Mouse (Mus musculus) MEL (cell line): ENCODE data around the gene Mcu. TPM values are rescaled to one million over a fixed set of nuclear protein-coding genes. Genes with fewer than 3 reads are reported as not detected.

Experiments
- DNase-seq: peaks from one replicate; pipeline ENCODE4 v3.0.0; 2011; ENCODE audit warnings: low read depth, low spot score
- H3K27ac ChIP-seq: 2 replicates; pipeline ENCODE4 v1.5.1; 2012; ENCODE audit warnings: low read depth, mild to moderate bottlenecking, control low read depth, low read length, moderate library complexity; ENCODE audit not compliant: control insufficient read depth
- H3K27me3 ChIP-seq, 2 experiments: fragments of 150-350 bp in 1 of 2; sonication (generic) in 1 of 2; 2 replicates each; pipeline ENCODE4 v1.6.1; 2012; ENCODE audit warnings: low read length in 2 of 2, mild to moderate bottlenecking in 2 of 2, improper control_type of control experiment in 1 of 2, moderate library complexity in 1 of 2; ENCODE audit not compliant: insufficient read depth in 2 of 2, control insufficient read depth in 1 of 2
- H3K36me3 ChIP-seq, 2 experiments: 2 replicates each; pipeline ENCODE4 v1.6.1; 2012 to 2014; ENCODE audit warnings: low read length in 2 of 2, improper control_type of control experiment in 1 of 2, inconsistent platforms in 1 of 2, mild to moderate bottlenecking in 1 of 2; ENCODE audit not compliant: insufficient read depth in 2 of 2, control insufficient read depth in 1 of 2
- H3K4me1 ChIP-seq, 2 experiments: fragments of 150-350 bp in 1 of 2; sonication (generic) in 1 of 2; 2 replicates each; pipeline ENCODE4 v1.6.1; 2012; ENCODE audit warnings: low read length in 2 of 2, improper control_type of control experiment in 1 of 2, mild to moderate bottlenecking in 1 of 2; ENCODE audit not compliant: insufficient read depth in 2 of 2, control insufficient read depth in 1 of 2
- H3K4me3 ChIP-seq, 2 experiments: fragments of 150-350 bp in 1 of 2; sonication (generic) in 1 of 2; 2 replicates each; pipeline ENCODE4 v1.5.1; 2012; ENCODE audit warnings: low read depth in 2 of 2, low read length in 2 of 2, mild to moderate bottlenecking in 2 of 2, moderate library complexity in 2 of 2, control low read depth in 1 of 2, improper control_type of control experiment in 1 of 2; ENCODE audit not compliant: control insufficient read depth in 1 of 2, insufficient read depth in 1 of 2
- H3K79me2 ChIP-seq: 2 replicates; pipeline ENCODE4 v1.6.1; 2012; ENCODE audit warnings: mild to moderate bottlenecking, low read length, moderate library complexity; ENCODE audit not compliant: control insufficient read depth, poor library complexity, insufficient read depth
- H3K9ac ChIP-seq: 2 replicates; pipeline ENCODE4 v1.6.1; 2012; ENCODE audit warnings: low read depth, mild to moderate bottlenecking, control low read depth, low read length, moderate library complexity; ENCODE audit not compliant: control insufficient read depth, poor library complexity, severe bottlenecking
- H3K9me3 ChIP-seq: fragments of 150-350 bp; sonication (generic); replicated peaks from 2 replicates; pipeline ENCODE4 v1.6.1; 2012; ENCODE audit warnings: mild to moderate bottlenecking, low read length, improper control_type of control experiment, moderate library complexity; ENCODE audit not compliant: insufficient read depth
- BHLHE40 ChIP-seq: IDR thresholded peaks from 2 replicates; pipeline ENCODE4 v1.6.1; 2012; ENCODE audit warnings: low read depth, mild to moderate bottlenecking, inconsistent platforms, low read length, improper control_type of control experiment, borderline replicate concordance
- CHD1 ChIP-seq: IDR thresholded peaks from 2 replicates; pipeline ENCODE4 v1.6.1; 2012; ENCODE audit warnings: low read depth, mild to moderate bottlenecking, inconsistent platforms, low read length, improper control_type of control experiment
- CTCF ChIP-seq, 3 experiments: IDR thresholded peaks in 2 of 3; conservative IDR thresholded peaks in 1 of 3; 2 replicates each; pipeline ENCODE4 v1.5.1; 2011 to 2012; ENCODE audit warnings: low read length in 3 of 3, low read depth in 2 of 3, mild to moderate bottlenecking in 2 of 3, improper control_type of control experiment in 1 of 3, inconsistent platforms in 1 of 3, mixed read lengths in 1 of 3, moderate library complexity in 1 of 3; ENCODE audit not compliant: control insufficient read depth in 1 of 3, insufficient read depth in 1 of 3, poor library complexity in 1 of 3, severe bottlenecking in 1 of 3
- E2F4 ChIP-seq: IDR thresholded peaks from 2 replicates; pipeline ENCODE4 v1.6.1; 2011; ENCODE audit warnings: low read depth, low read length, improper control_type of control experiment, borderline replicate concordance
- ELF1 ChIP-seq: IDR thresholded peaks from 2 replicates; pipeline ENCODE4 v1.6.1; 2014; ENCODE audit warnings: low read depth, mild to moderate bottlenecking, inconsistent platforms, low read length, improper control_type of control experiment, moderate library complexity
- ETS1 ChIP-seq: IDR thresholded peaks from 2 replicates; pipeline ENCODE4 v1.6.1; 2012; ENCODE audit warnings: low read depth, mild to moderate bottlenecking, inconsistent platforms, low read length, improper control_type of control experiment, moderate library complexity
- GABPA ChIP-seq: IDR thresholded peaks from 2 replicates; pipeline ENCODE4 v1.6.1; 2012; ENCODE audit warnings: low read depth, mild to moderate bottlenecking, inconsistent platforms, low read length, improper control_type of control experiment, moderate library complexity
- GATA1 ChIP-seq: IDR thresholded peaks from 2 replicates; pipeline ENCODE4 v1.6.1; 2011; ENCODE audit warnings: low read depth, low read length, improper control_type of control experiment
- HCFC1 ChIP-seq: IDR thresholded peaks from 2 replicates; pipeline ENCODE4 v1.6.1; 2012; ENCODE audit warnings: low read depth, mild to moderate bottlenecking, inconsistent platforms, low read length, improper control_type of control experiment, moderate library complexity
- JUND ChIP-seq: IDR thresholded peaks from 2 replicates; pipeline ENCODE4 v1.6.1; 2011; ENCODE audit warnings: low read depth, mild to moderate bottlenecking, improper control_type of control experiment, low read length
- KAT2A ChIP-seq: conservative IDR thresholded peaks from 2 replicates; pipeline ENCODE4 v1.6.1; 2012; ENCODE audit warnings: low read depth, low read length, improper control_type of control experiment, inconsistent platforms
- MAX ChIP-seq: IDR thresholded peaks from 2 replicates; pipeline ENCODE4 v1.6.1; 2011; ENCODE audit warnings: low read length, improper control_type of control experiment
- MXI1 ChIP-seq: IDR thresholded peaks from 2 replicates; pipeline ENCODE4 v1.6.1; 2011; ENCODE audit warnings: mild to moderate bottlenecking, low read depth, low read length, improper control_type of control experiment
- MYC ChIP-seq: IDR thresholded peaks from 2 replicates; pipeline ENCODE4 v1.6.1; 2011; ENCODE audit warnings: low read depth, mild to moderate bottlenecking, low read length, improper control_type of control experiment, moderate library complexity
- NELFE ChIP-seq: IDR thresholded peaks from 2 replicates; pipeline ENCODE4 v1.6.1; 2011; ENCODE audit warnings: low read depth, low read length, improper control_type of control experiment
- NRF1 ChIP-seq: IDR thresholded peaks from 2 replicates; pipeline ENCODE4 v1.6.1; 2014; ENCODE audit warnings: low read depth, mild to moderate bottlenecking, inconsistent platforms, low read length, improper control_type of control experiment, moderate library complexity; ENCODE audit not compliant: poor library complexity, insufficient read depth, severe bottlenecking
- POLR2A ChIP-seq, 2 experiments: IDR thresholded peaks; 2 replicates each; pipeline ENCODE4 v1.6.1; 2011 to 2012; ENCODE audit warnings: low read length in 2 of 2, mild to moderate bottlenecking in 2 of 2, control low read depth in 1 of 2, improper control_type of control experiment in 1 of 2, low read depth in 1 of 2, moderate library complexity in 1 of 2; ENCODE audit not compliant: control insufficient read depth in 1 of 2, insufficient read depth in 1 of 2, poor library complexity in 1 of 2
- RCOR1 ChIP-seq: IDR thresholded peaks from 2 replicates; pipeline ENCODE4 v1.6.1; 2012; ENCODE audit warnings: low read depth, mild to moderate bottlenecking, inconsistent platforms, low read length, improper control_type of control experiment
- SIN3A ChIP-seq: IDR thresholded peaks from 2 replicates; pipeline ENCODE4 v1.6.1; 2012; ENCODE audit warnings: low read length, improper control_type of control experiment, inconsistent platforms
- SMC3 ChIP-seq: IDR thresholded peaks from 2 replicates; pipeline ENCODE4 v1.6.1; 2011; ENCODE audit warnings: low read depth, low read length, improper control_type of control experiment
- UBTF ChIP-seq: IDR thresholded peaks from 2 replicates; pipeline ENCODE4 v1.6.1; 2012; ENCODE audit warnings: low read depth, mild to moderate bottlenecking, inconsistent platforms, low read length, improper control_type of control experiment, moderate library complexity, borderline replicate concordance; ENCODE audit not compliant: insufficient read depth
- ZMIZ1 ChIP-seq: IDR thresholded peaks from 2 replicates; pipeline ENCODE4 v1.6.1; 2012; ENCODE audit warnings: low read depth, mild to moderate bottlenecking, inconsistent platforms, low read length, improper control_type of control experiment, moderate library complexity
- polyA plus RNA-seq, 2 experiments: library from polyadenylated mRNA; stranded (reverse) in 1 of 2; unstranded in 1 of 2; fragments of >175 nt in 1 of 2; fragments of >200 nt in 1 of 2; gene quantifications; 2 replicates each; pipeline versions ENCODE4 v1.2.1 to v1.2.4; 2012; ENCODE audit warnings: low replicate concordance in 2 of 2, low read depth in 1 of 2; ENCODE audit not compliant: insufficient read length in 2 of 2, insufficient read depth in 1 of 2, missing spikeins in 1 of 2
- total RNA-seq: library from RNA; depleted of rRNA; stranded (reverse); fragments of 300-350 nt; gene quantifications from 2 replicates; pipeline ENCODE4 v1.2.3, GENCODE M21; 2012

Mcu gene
- total and polyA plus RNA-seq, 3 experiments: 7.7 to 9.4 TPM; not detected in 1

- no peaks in the 10 kb centered on the region for H3K27me3 ChIP-seq
- no peak for DNase-seq
- no peaks in the 10 kb centered on the region for H3K36me3 ChIP-seq
- H3K4me3 ChIP-seq: no peak overlapping the region
- H3K9me3 ChIP-seq: no peaks in the 10 kb centered on the region
- no peaks in the 10 kb centered on the region for H3K4me1 ChIP-seq
- H3K9ac ChIP-seq: no peak overlapping the region
- TF ChIP-seq SMC3 (no peak), GATA1 (no peak), GABPA (no peak)
- TF ChIP-seq, all 39 proteins: peak for 0
- Histone ChIP-seq H3K79me2 (no peaks in the 10 kb centered on the region), H3K27ac (no peak overlapping the region)
Measured at GRCm38 (mm10) chr10:59443212-59443611, 173.3 kb downstream of the Mcu start.

DNA sequence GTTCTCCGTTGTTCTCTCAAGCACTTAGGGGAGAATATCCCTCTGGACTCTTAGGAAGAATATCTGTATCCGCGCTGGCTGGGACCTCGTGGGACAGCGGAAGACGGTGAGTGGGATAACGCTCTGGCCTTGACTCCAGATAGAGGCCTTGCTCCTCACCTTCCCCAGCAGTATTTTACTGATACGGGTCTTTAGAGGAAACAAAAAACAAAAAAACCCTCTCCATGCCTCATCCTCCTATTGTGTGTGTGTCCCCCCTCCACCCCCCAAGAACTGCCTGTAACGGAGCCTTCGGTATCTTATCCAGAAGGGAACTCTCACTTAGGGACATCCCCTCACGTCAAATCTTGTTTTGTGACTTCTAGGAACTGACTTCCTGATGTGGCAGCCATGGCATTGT, 174.8 kb downstream of the Mcu start, which contains the start of gene Oit3:
Gene Oit3 (minus strand): TSS at position 44 of the 400 bp plus-strand sequence.
- H3K27ac ChIP-seq: no peak within 1 kb of the TSS
- H3K27me3 ChIP-seq: no peaks in the 10 kb centered on the region
- DNase-seq: no peak
- H3K9me3 ChIP-seq: no peaks in the 10 kb centered on the region
- H3K36me3 ChIP-seq: no peaks in the 10 kb centered on the region
- H3K4me1 ChIP-seq: no peaks in the 10 kb centered on the region
- H3K79me2 ChIP-seq: no peaks in the 10 kb centered on the region
- H3K9ac ChIP-seq: no peak within 1 kb of the TSS
- no peak within 1 kb of the TSS for H3K4me3 ChIP-seq
- TF ChIP-seq BHLHE40: no peak
- no peak for TF ChIP-seq HCFC1
- no peak for TF ChIP-seq POLR2A (IDR thresholded peaks at IDR 0.05; ENCODE audit: control insufficient read depth in 1 of 2, insufficient read depth in 1 of 2, low read depth in 1 of 2, low read length in 2 of 2, poor library complexity in 1 of 2)
- TF ChIP-seq ETS1: no peak
- TF ChIP-seq MXI1: no peak
- TF ChIP-seq SIN3A: no peak
- TF ChIP-seq GATA1: no peak
- no peak for TF ChIP-seq CHD1
- TF ChIP-seq NRF1: no peak
- TF ChIP-seq NELFE: no peak
- TF ChIP-seq JUND: no peak
- TF ChIP-seq UBTF: no peak
- no peak for TF ChIP-seq KAT2A
- TF ChIP-seq ZMIZ1: no peak
- no peak for TF ChIP-seq MYC
- TF ChIP-seq RCOR1: no peak
- no peak for TF ChIP-seq E2F4
- no peak for TF ChIP-seq MAX
- no peak for TF ChIP-seq CTCF (IDR thresholded peaks at IDR 0.05 in 2 of 3, conservative IDR thresholded peaks at IDR 0.05 in 1 of 3; ENCODE audit: control insufficient read depth in 1 of 3, insufficient read depth in 1 of 3, low read depth in 2 of 3, low read length in 3 of 3, poor library complexity in 1 of 3, severe bottlenecking in 1 of 3)
- TF ChIP-seq ELF1: no peak
